ENCODE assay signal across 9 mouse cellular contexts in the genomic region with DNA sequence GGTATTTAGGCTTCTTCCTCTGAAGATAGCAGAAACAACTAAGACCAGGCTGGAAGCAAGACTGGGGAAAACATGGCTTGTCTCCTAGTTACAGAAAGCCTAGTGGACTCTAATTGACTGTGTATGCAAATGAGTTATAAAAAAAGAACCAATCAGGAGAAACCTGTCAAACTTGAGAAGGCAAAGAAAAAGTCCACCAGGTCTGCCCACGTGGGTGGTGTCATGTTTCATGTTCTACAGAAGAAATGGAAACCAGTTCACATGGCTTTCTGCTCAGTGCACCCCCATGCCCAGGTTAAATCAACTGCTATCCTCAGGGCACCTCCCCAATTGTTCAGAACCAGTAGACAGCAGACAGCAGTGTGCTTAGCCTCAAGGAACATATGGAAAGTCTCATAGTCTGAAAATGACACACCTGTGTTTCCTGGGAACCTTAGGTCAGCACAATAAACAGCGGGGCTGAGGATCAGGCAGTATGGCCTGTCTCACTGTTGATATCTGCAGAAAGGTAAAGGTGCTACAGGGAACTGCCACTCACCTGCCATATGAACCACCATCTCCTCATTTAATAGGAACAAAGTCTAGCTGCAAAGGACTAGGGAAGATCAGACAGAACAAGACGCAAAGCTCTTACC. TPM values are rescaled to one million over a fixed set of nuclear protein-coding genes. Genes with fewer than 3 reads are reported as not detected.
DNase-seq lines count a peak whose midpoint lies in the region; ATAC-seq and TF ChIP-seq lines count a peak whose summit lies in the region.
"Had no signal": no experiment of that assay in that cellular context is flagged by ENCODE, and none has a peak within 500 bp of the region (broad histone marks: within the 10 kb centered on the region; RNA-seq: fewer than 3 reads in every experiment).

No protein-coding gene starts in this region.

- H3K4me1 ChIP-seq in heart, postnatal 0 days (ENCODE audit: control insufficient read depth, insufficient read depth): 0 out of 2 replicates have a peak, but pooled peaks cover 3% of the 10 kb centered on the region
- H3K4me1 ChIP-seq in heart, embryonic 10.5 days: peaks cover 15% of the 10 kb centered on the region

- no peaks in the 10 kb centered on the region for H3K9me3 ChIP-seq in heart, postnatal 0 days (replicated peaks; ENCODE audit: control insufficient read depth, low read length)
- no peaks in the 10 kb centered on the region for H3K9me3 ChIP-seq in heart, embryonic 10.5 days

- peak; percentile 62; the same call in 1 of the 2 replicates for ATAC-seq in heart, postnatal 0 days (ENCODE audit: insufficient read depth, low read depth)
- ATAC-seq in common myeloid progenitor, adult 5-6 weeks (replicated peaks; ENCODE audit: low read depth, poor library complexity, severe bottlenecking): peak; percentile 73

- WGBS in heart, postnatal 0 days: 66% methylated on average over 3 of the region's 3 CpGs
- WGBS in heart, embryonic 10.5 days: 67% methylated on average over 3 of the region's 3 CpGs

- no peaks in the 10 kb centered on the region for H3K27me3 ChIP-seq in heart, postnatal 0 days (ENCODE audit: control insufficient read depth, insufficient read depth, low read length)
- no peaks in the 10 kb centered on the region; the same call in 1 of the 2 replicates for H3K27me3 ChIP-seq in heart, embryonic 10.5 days (ENCODE audit: insufficient read depth, poor library complexity, severe bottlenecking)

- peak; percentile 67 for DNase-seq in heart, postnatal 0 days (ENCODE audit: low spot score)
- DNase-seq in heart, embryonic 10.5 days (ENCODE audit: low spot score): no peak
- peak; percentile 84 for DNase-seq in kidney, adult 9 months
- DNase-seq in lung, postnatal 25 days (ENCODE audit: low spot score): peak; percentile 44
- DNase-seq in cerebellum, postnatal 14 days: no peak
- no peak for DNase-seq in layer of hippocampus, adult 18-20 months (ENCODE audit: low spot score in 2 of 2)
- no peak for DNase-seq in ovary, postnatal 14 days (ENCODE audit: low spot score)
- DNase-seq: gastrocnemius, postnatal 25 days had no signal

- no peak overlapping the region for H3K27ac ChIP-seq in heart, postnatal 0 days (ENCODE audit: low read depth)
- no peak overlapping the region for H3K27ac ChIP-seq in heart, embryonic 10.5 days

- H3K4me2 ChIP-seq in heart, postnatal 0 days (ENCODE audit: low read depth, low read length): no peak overlapping the region

- TF ChIP-seq EP300 in heart, postnatal 0 days (IDR thresholded peaks at IDR 0.05; ENCODE audit: low read depth): no peak

- no peaks in the 10 kb centered on the region for H3K36me3 ChIP-seq in heart, postnatal 0 days (replicated peaks; ENCODE audit: control insufficient read depth, insufficient read depth, low read length)
- no peaks in the 10 kb centered on the region for H3K36me3 ChIP-seq in heart, embryonic 10.5 days

- no peak overlapping the region for H3K4me3 ChIP-seq in heart, postnatal 0 days (ENCODE audit: low read depth, low read length)
- no peak overlapping the region for H3K4me3 ChIP-seq in heart, embryonic 10.5 days

- TF ChIP-seq CTCF in heart, postnatal 0 days (IDR thresholded peaks at IDR 0.05; ENCODE audit: low read depth): no peak

- H3K9ac ChIP-seq in heart, postnatal 0 days (replicated peaks; ENCODE audit: low read depth, low read length): no peak overlapping the region

RNA-seq across cellular contexts. Expression of a gene that starts 11.7 kb away (rescaled TPM):
- total RNA-seq in heart, postnatal 0 days (2014; rRNA removed; ENCODE audit: low replicate concordance): 9.7 and 13.4 TPM in 2 replicates
- 1.6 TPM in 2 replicates for polyA plus RNA-seq in heart, postnatal 0 days (2015; fragmentation: Nextera tagmentation; extraction: Ambion mirVana)
- polyA plus RNA-seq in heart, embryonic 10.5 days (2016; fragmentation: Nextera tagmentation; extraction: Ambion mirVana): 10.7 and 11.6 TPM in 2 replicates
- total RNA-seq in common myeloid progenitor, adult 5-6 weeks (2017): 133 and 208 TPM in 2 replicates
- total RNA-seq in layer of hippocampus, adult 18-20 months (2021): 10 to 100 TPM; 16.2 to 17.5 TPM

RNA-seq across cellular contexts. Expression of a gene that starts 51.6 kb away (rescaled TPM):
- total RNA-seq in heart, postnatal 0 days (2014; rRNA removed; ENCODE audit: low replicate concordance): 17.9 and 19.6 TPM in 2 replicates
- polyA plus RNA-seq in heart, postnatal 0 days (2015; fragmentation: Nextera tagmentation; extraction: Ambion mirVana): 9.2 and 9.5 TPM in 2 replicates
- 6.4 and 6.8 TPM in 2 replicates for polyA plus RNA-seq in heart, embryonic 10.5 days (2016; fragmentation: Nextera tagmentation; extraction: Ambion mirVana)
- total RNA-seq in common myeloid progenitor, adult 5-6 weeks (2017): 1.7 and 3.7 TPM in 2 replicates
- total RNA-seq in layer of hippocampus, adult 18-20 months (2021): 100 to 1,000 TPM; 169 to 174 TPM

Comparison
In these comparisons a context has a peak if more than half of its experiments do, and no peak if none do; other contexts are left out.
1. DNase-seq: peak in heart, postnatal 0 days (single experiment), kidney, adult 9 months (single experiment) and lung, postnatal 25 days (single experiment); none in heart, embryonic 10.5 days (single experiment), cerebellum, postnatal 14 days (0 of 2), layer of hippocampus, adult 18-20 months (0 of 2) and ovary, postnatal 14 days (single experiment).